Mouse (Mus musculus) midbrain, embryonic 11.5 days (tissue): Measurements from ENCODE around the gene Pde7b. TPM values are rescaled to one million over a fixed set of nuclear protein-coding genes. Genes with fewer than 3 reads are reported as not detected.

Source experiments
- ATAC-seq: fragments of 200-750 bp; cut with Nextera tagmentation; 2 replicates; pipeline ENCODE4 v1.8.0; 2017; ENCODE audit warnings: moderate TSS enrichment, moderate library complexity; ENCODE audit not compliant: low FRiP score
- DNase-seq: peaks from one replicate; pipeline ENCODE4 v3.0.0; 2015; ENCODE audit warnings: low spot score; ENCODE audit errors: missing footprints
- H3K27ac ChIP-seq: fragments of 300-500 bp; sonication (generic); 2 replicates; pipeline ENCODE4 v1.5.1; 2014; ENCODE audit warnings: low read depth, low read length
- H3K27me3 ChIP-seq: fragments of 300-500 bp; sonication (generic); 2 replicates; pipeline ENCODE4 v1.6.1; 2014; ENCODE audit warnings: mild to moderate bottlenecking, low read length, moderate library complexity, mixed read lengths; ENCODE audit not compliant: control insufficient read depth, insufficient read depth
- H3K36me3 ChIP-seq: fragments of 300-500 bp; sonication (generic); 2 replicates; pipeline ENCODE4 v1.6.1; 2014; ENCODE audit warnings: mild to moderate bottlenecking, low read length, moderate library complexity, mixed read lengths; ENCODE audit not compliant: control insufficient read depth, insufficient read depth
- H3K4me1 ChIP-seq: fragments of 300-500 bp; sonication (generic); 2 replicates; pipeline ENCODE4 v1.6.1; 2014; ENCODE audit warnings: low read length; ENCODE audit not compliant: control insufficient read depth, insufficient read depth
- H3K4me2 ChIP-seq: fragments of 300-500 bp; sonication (generic); 2 replicates; pipeline ENCODE4 v1.6.1; 2014; ENCODE audit warnings: mild to moderate bottlenecking, moderate library complexity
- H3K4me3 ChIP-seq: fragments of 300-500 bp; sonication (generic); 2 replicates; pipeline ENCODE4 v1.5.1; 2014; ENCODE audit warnings: low read depth, low read length
- H3K9ac ChIP-seq: fragments of 300-500 bp; sonication (generic); 2 replicates; pipeline ENCODE4 v1.6.1; 2014; ENCODE audit warnings: low read length
- H3K9me3 ChIP-seq: fragments of 300-500 bp; sonication (generic); 2 replicates; pipeline ENCODE4 v1.6.1; 2016; ENCODE audit warnings: low read length; ENCODE audit not compliant: control insufficient read depth
- WGBS: fragments of 180-500 bp; shearing (Covaris S2); extraction: QIAGEN DNeasy Blood & Tissue Kit; methylation state at CpG from one replicate; pipeline ENCODE4 v1.1.7; 2014; 5-methylcytosine and 5-hydroxymethylcytosine counted together
- polyA plus RNA-seq: library from polyadenylated mRNA; unstranded; fragments of >200 nt; fragmentation: Nextera tagmentation; extraction: Ambion mirVana; gene quantifications from 2 replicates; pipeline ENCODE4 v1.2.1, GENCODE M21; 2014

Pde7b gene
- polyA plus RNA-seq, 1 experiment from 2014 or later, result 1.1 TPM

DNA sequence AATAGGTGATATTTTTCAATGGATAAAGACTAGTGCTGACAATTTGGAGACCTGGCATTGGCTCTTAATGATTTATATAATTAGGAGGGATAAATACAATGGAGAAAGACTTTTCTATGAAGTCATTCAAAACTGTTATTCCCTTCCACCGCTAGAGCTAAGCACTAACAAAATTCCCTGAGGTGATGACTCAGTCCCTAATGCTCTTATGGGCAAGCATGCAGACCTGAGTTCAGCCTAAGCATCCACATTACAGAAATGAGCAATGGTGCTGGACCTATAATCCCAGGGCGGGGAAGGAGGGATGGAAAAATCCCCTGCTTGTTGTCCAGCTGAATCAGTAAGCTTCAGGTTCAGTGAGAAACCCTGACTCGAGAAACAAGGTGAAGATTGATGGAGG lies 260.2 kb downstream of the Pde7b start:
- ATAC-seq (no peak), DNase-seq (no peak)
- Histone ChIP-seq H3K27ac (no peak overlapping the region), H3K9me3 (no peaks in the 10 kb centered on the region), H3K27me3 (no peaks in the 10 kb centered on the region), H3K4me3 (no peak overlapping the region), H3K36me3 (no peaks in the 10 kb centered on the region), H3K4me2 (no peak overlapping the region), H3K9ac (no peak overlapping the region), H3K4me1 (no peaks in the 10 kb centered on the region)
- WGBS, result 82% methylated on average over 3 of the region's 3 CpGs

GRCm38 (mm10) chr10:20463941-20464340 lies 260.9 kb downstream of the Pde7b start:
- Histone ChIP-seq H3K27ac (no peak overlapping the region), H3K27me3 (no peaks in the 10 kb centered on the region), H3K9me3 (no peaks in the 10 kb centered on the region), H3K4me1 (no peaks in the 10 kb centered on the region), H3K36me3 (no peaks in the 10 kb centered on the region), H3K4me3 (no peak overlapping the region), H3K4me2 (no peak overlapping the region), H3K9ac (no peak overlapping the region)
- 83% methylated on average over 1 of the region's 1 CpGs for WGBS
- no peak for ATAC-seq
- no peak for DNase-seq

GRCm38 (mm10) chr10:20462596-20462995 lies 262.3 kb downstream of the Pde7b start:
- H3K9ac ChIP-seq, result no peak overlapping the region
- no peak overlapping the region for H3K27ac ChIP-seq
- no peaks in the 10 kb centered on the region for H3K9me3 ChIP-seq
- no peaks in the 10 kb centered on the region for H3K36me3 ChIP-seq
- 88% methylated on average over 4 of the region's 4 CpGs for WGBS
- DNase-seq, result no peak
- ATAC-seq, result no peak
- H3K4me3 ChIP-seq, result no peak overlapping the region
- no peak overlapping the region for H3K4me2 ChIP-seq
- H3K27me3 ChIP-seq, result no peaks in the 10 kb centered on the region
- no peaks in the 10 kb centered on the region for H3K4me1 ChIP-seq

DNA sequence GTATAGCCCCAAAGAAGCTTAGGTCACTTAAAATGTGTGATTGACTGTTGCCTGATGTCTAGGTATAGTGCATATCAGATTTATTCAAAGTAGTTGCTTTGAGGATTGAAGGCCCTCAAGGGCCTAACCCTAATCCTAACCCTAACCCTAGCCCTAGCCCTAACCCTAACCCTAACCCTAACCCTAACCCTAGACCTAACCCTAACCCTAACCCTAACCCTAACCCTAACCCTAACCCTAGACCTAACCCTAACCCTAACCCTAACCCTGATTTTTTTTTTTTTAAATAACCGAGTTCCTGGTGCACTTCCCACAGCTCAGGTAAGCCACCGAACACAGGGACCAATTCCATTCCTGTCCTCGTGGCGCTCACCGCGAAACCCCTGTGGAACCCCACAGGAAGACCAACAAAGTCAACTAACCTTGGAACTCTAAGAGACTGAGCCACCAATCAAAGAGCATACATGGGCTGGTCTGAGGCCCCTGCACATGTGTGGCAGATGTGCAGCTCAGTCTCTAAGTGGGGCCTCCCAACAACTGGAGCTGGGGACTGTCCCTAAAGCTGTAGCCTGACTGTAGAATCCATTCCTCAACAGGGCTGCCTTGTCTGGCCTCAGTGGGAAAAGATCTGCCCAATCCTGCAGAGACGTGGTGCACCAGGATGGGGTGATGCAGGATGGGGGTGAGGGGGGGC lies 265.1 kb downstream of the Pde7b start:
- H3K4me2 ChIP-seq, result no peak overlapping the region
- H3K36me3 ChIP-seq, result no peaks in the 10 kb centered on the region
- H3K27me3 ChIP-seq, result no peaks in the 10 kb centered on the region
- DNase-seq (no peak), ATAC-seq (no peak)
- no peak overlapping the region for H3K9ac ChIP-seq
- 91% methylated on average over 7 of the region's 7 CpGs for WGBS
- no peaks in the 10 kb centered on the region for H3K9me3 ChIP-seq
- no peak overlapping the region for H3K4me3 ChIP-seq
- no peak overlapping the region for H3K27ac ChIP-seq
- H3K4me1 ChIP-seq, result no peaks in the 10 kb centered on the region

- H3K4me2 ChIP-seq, result no peak overlapping the region
- no peak overlapping the region for H3K9ac ChIP-seq
- no peaks in the 10 kb centered on the region for H3K9me3 ChIP-seq
- whole genome bisulfite sequencing, result 87% methylated on average over 3 of the region's 3 CpGs
- no peaks in the 10 kb centered on the region for H3K4me1 ChIP-seq
- no peaks in the 10 kb centered on the region for H3K27me3 ChIP-seq
- H3K4me3 ChIP-seq, result no peak overlapping the region
- H3K27ac ChIP-seq, result no peak overlapping the region
- DNase-seq (no peak), ATAC-seq (no peak)
- no peaks in the 10 kb centered on the region for H3K36me3 ChIP-seq
Measured at GRCm38 (mm10) chr10:20459160-20459559, 265.7 kb downstream of the Pde7b start.

DNA sequence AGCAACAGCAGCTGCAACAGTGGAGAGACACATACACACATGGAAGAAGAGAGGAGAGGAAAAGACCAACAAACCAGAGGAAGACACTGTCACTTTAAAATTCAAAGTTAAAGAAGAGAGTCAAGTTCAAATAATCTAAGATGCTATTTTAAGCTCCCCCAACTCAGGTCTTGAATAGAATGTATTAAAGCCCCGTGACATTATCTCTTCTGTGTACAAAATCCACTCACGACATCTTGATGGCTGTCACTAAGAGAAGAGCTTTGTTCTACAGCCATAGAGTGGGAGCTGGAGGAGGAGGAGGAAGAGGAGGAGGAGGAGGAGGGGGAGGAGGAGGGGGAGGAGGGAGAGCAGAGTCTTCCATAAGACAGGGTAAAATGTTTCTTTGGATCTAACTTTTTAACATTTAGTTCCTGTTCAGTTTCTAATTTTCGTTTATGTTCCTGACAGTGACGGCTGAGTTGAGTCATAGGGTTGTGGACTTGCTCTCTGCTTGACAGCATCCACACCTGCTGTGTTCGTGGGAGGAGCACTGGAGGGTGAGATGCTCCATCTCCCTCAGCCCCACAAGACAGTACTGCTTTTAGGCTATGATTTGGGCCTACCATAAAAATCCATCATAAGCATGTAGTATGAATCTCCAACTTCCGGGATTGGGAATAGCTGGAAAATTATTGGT lies 270.4 kb downstream of the Pde7b start:
- DNase-seq (no peak), ATAC-seq (no peak)
- H3K36me3 ChIP-seq, result no peaks in the 10 kb centered on the region
- H3K27me3 ChIP-seq, result no peaks in the 10 kb centered on the region
- no peaks in the 10 kb centered on the region for H3K4me1 ChIP-seq
- H3K4me3 ChIP-seq, result no peak overlapping the region
- H3K27ac ChIP-seq, result no peak overlapping the region
- no peaks in the 10 kb centered on the region for H3K9me3 ChIP-seq
- 69% methylated on average over 6 of the region's 6 CpGs for WGBS
- no peak overlapping the region for H3K4me2 ChIP-seq
- H3K9ac ChIP-seq, result no peak overlapping the region

DNA sequence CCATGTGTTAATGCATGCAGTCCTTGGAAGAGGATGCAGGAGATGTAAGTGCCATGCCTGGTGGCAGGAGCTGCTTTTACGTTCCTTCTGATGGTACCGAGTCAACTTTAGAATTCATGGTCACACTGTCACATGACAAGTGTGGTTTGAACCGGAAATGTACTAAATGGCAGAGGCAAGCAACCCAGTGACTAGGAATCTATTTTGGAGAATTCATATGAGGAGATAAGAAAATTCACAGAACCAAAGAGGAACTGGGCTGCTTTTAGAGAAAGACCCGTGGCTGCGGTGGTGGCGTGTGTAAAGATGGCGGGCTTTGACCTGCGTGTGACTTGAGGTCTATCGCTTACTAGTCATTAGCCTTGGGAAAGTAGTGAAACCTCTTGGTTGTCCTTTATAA lies 287.4 kb downstream of the Pde7b start:
- Histone ChIP-seq H3K9me3 (no peaks in the 10 kb centered on the region), H3K9ac (no peak overlapping the region), H3K27ac (no peak overlapping the region), H3K4me2 (no peak overlapping the region), H3K27me3 (no peaks in the 10 kb centered on the region), H3K4me1 (no peaks in the 10 kb centered on the region), H3K4me3 (no peak overlapping the region), H3K36me3 (no peaks in the 10 kb centered on the region)
- ATAC-seq (no peak), DNase-seq (no peak)
- 96% methylated on average over 9 of the region's 9 CpGs for WGBS

- WGBS, result 81% methylated on average over 2 of the region's 2 CpGs
- no peak overlapping the region for H3K9ac ChIP-seq
- ATAC-seq, result no peak
- no peak overlapping the region for H3K4me3 ChIP-seq
- no peaks in the 10 kb centered on the region for H3K36me3 ChIP-seq
- DNase-seq, result peak; percentile 49
- H3K27me3 ChIP-seq, result no peaks in the 10 kb centered on the region
- H3K9me3 ChIP-seq, result no peaks in the 10 kb centered on the region
- no peak overlapping the region for H3K4me2 ChIP-seq
- no peak overlapping the region for H3K27ac ChIP-seq
- no peaks in the 10 kb centered on the region for H3K4me1 ChIP-seq
Measured at GRCm38 (mm10) chr10:20437021-20437420, 287.9 kb downstream of the Pde7b start.

DNA sequence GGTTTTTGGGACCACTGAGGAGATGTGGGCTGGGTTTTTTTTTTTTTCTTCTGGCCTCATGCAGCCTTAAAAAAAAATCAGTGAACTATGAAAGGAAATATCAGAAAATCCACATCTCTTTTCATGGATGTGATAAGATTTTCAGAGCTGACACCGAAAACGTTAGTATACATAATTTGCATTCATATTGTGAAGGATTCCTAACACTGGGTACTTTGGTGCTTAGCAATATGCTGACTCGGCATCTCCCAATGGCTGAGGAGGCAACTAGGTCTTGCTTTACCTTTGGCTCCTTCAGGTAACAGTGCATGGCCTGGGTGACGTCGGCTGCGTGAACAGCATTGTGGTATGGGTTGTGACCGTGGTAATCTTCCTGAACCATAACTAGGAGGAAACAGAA lies 289.0 kb downstream of the Pde7b start:
- 95% methylated on average over 7 of the region's 7 CpGs for WGBS
- no peak overlapping the region for H3K9ac ChIP-seq
- no peak overlapping the region for H3K4me2 ChIP-seq
- ATAC-seq, result no peak
- DNase-seq, result peak; percentile 71
- no peaks in the 10 kb centered on the region for H3K9me3 ChIP-seq
- no peaks in the 10 kb centered on the region for H3K4me1 ChIP-seq
- no peak overlapping the region for H3K27ac ChIP-seq
- no peaks in the 10 kb centered on the region for H3K36me3 ChIP-seq
- H3K27me3 ChIP-seq, result no peaks in the 10 kb centered on the region
- H3K4me3 ChIP-seq, result no peak overlapping the region
